Mouse (Mus musculus): Measurements from ENCODE around the gene Ppp1r8. TPM values are rescaled to one million over a fixed set of nuclear protein-coding genes. Genes with fewer than 3 reads are reported as not detected.

The Ppp1r8 gene
- polyA plus RNA-seq, 1 experiment from 2014 or later, result 120 TPM

Other genes with a start within 250 kb of the Ppp1r8 start
- gene Eya3, start 204.2 kb downstream of the Ppp1r8 start, polyA plus RNA-seq (2014; fragmentation: Nextera tagmentation; extraction: Ambion mirVana), result 17.0 and 20.8 TPM in 2 replicates
- 3.2 and 6.0 TPM in 2 replicates for gene Xkr8, start 110.6 kb downstream of the Ppp1r8 start, polyA plus RNA-seq (2014; fragmentation: Nextera tagmentation; extraction: Ambion mirVana)
- 1.3 and 1.5 TPM in 2 replicates for gene Smpdl3b, start 85.9 kb downstream of the Ppp1r8 start, polyA plus RNA-seq (2014; fragmentation: Nextera tagmentation; extraction: Ambion mirVana)
- 79.1 and 89.1 TPM in 2 replicates for gene Rpa2, start 74.8 kb downstream of the Ppp1r8 start, polyA plus RNA-seq (2014; fragmentation: Nextera tagmentation; extraction: Ambion mirVana)
- gene Themis2, start 46.8 kb downstream of the Ppp1r8 start, polyA plus RNA-seq (2014; fragmentation: Nextera tagmentation; extraction: Ambion mirVana), result 0.42 and 0.45 TPM in 2 replicates
- 176 and 191 TPM in 2 replicates for gene Stx12, start 41.3 kb upstream of the Ppp1r8 start, polyA plus RNA-seq (2014; fragmentation: Nextera tagmentation; extraction: Ambion mirVana)
- gene Fam76a, start 79.4 kb upstream of the Ppp1r8 start, polyA plus RNA-seq (2014; fragmentation: Nextera tagmentation; extraction: Ambion mirVana), result 44.2 and 47.1 TPM in 2 replicates
- gene Fgr, start 130.9 kb upstream of the Ppp1r8 start, polyA plus RNA-seq (2014; fragmentation: Nextera tagmentation; extraction: Ambion mirVana), result 0.23 TPM in 1 of 2 replicates, not detected in the other
- gene Ahdc1, start 168.1 kb upstream of the Ppp1r8 start, polyA plus RNA-seq (2014; fragmentation: Nextera tagmentation; extraction: Ambion mirVana), result 8.6 and 12.2 TPM in 2 replicates